Mouse (Mus musculus) bone marrow macrophage, adult 2 months (primary cell): ENCODE results near the gene Dnah17.

Source experiments
- CTCF ChIP-seq: IDR thresholded peaks from 2 replicates; pipeline ENCODE4 v1.5.1; 2012; ENCODE audit warnings: low read depth, mild to moderate bottlenecking, low read length, moderate library complexity
- POLR2A ChIP-seq: IDR thresholded peaks from 2 replicates; pipeline ENCODE4 v1.6.1; 2012; ENCODE audit warnings: mild to moderate bottlenecking, low read depth, low read length, borderline replicate concordance

GRCm38 (mm10) chr11:118012595-118012994 is 117.8 kb downstream of the Dnah17 start:
- no peak for TF ChIP-seq CTCF
- TF ChIP-seq POLR2A, result no peak
